Mouse (Mus musculus) layer of hippocampus, postnatal 14 days (tissue): ENCODE results near the gene Mbd6. TPM values are rescaled to one million over a fixed set of nuclear protein-coding genes. Genes with fewer than 3 reads are reported as not detected.
"Not testable (repeated sequence)": the region's sequence is repeated elsewhere in the genome, so short reads cannot be mapped to it uniquely, and the experiment has no call there.

Source experiments
- DNase-seq, 2 experiments: peaks; one replicate each; pipeline ENCODE4 v3.0.0; 2021 to 2022; ENCODE audit warnings: low spot score in 2 of 2, mixed read lengths in 1 of 2
- total RNA-seq, 2 experiments: library from RNA; stranded (reverse); gene quantifications; 2 replicates each; pipeline ENCODE4 v1.2.3; 2021

Gene Mbd6
- total RNA-seq, 2 experiments from 2014 or later = 46.0 to 53.3 TPM

GRCm38 (mm10) chr10:127313516-127313915, 24.7 kb upstream of the Mbd6 start:
- DNase-seq = not testable (repeated sequence)

GRCm38 (mm10) chr10:127312858-127313257, 24.0 kb upstream of the Mbd6 start:
- no peak for DNase-seq

GRCm38 (mm10) chr10:127312356-127312676, 23.5 kb upstream of the Mbd6 start:
- DNase-seq = peak; percentile 82 to 84

- peak; percentile 90 to 98 for DNase-seq
These were observed 22.9 kb upstream of the Mbd6 start, which contains the start of gene Mars for GRCm38 (mm10) chr10:127311476-127312355. Gene Mars (minus strand): TSS chr10:127311786.

GRCm38 (mm10) chr10:127310523-127311475, 22.0 kb upstream of the Mbd6 start:
- DNase-seq = no peak

GRCm38 (mm10) chr10:127309167-127309566, 20.3 kb upstream of the Mbd6 start:
- DNase-seq = not testable (repeated sequence)

- no peak for DNase-seq
These were observed 14.3 kb upstream of the Mbd6 start for GRCm38 (mm10) chr10:127303136-127303535.

- DNase-seq = no peak
These were observed 11.5 kb upstream of the Mbd6 start for GRCm38 (mm10) chr10:127300361-127300760.

GRCm38 (mm10) chr10:127297015-127297871, 8.4 kb upstream of the Mbd6 start:
- DNase-seq = no peak

GRCm38 (mm10) chr10:127295986-127296794, 7.4 kb upstream of the Mbd6 start:
- no peak for DNase-seq

- DNase-seq = no peak
These were observed 6.2 kb upstream of the Mbd6 start for GRCm38 (mm10) chr10:127294895-127295510.

- no peak for DNase-seq
These were observed 4.8 kb upstream of the Mbd6 start for GRCm38 (mm10) chr10:127293590-127294113.

- DNase-seq = no peak
These were observed 4.2 kb upstream of the Mbd6 start for GRCm38 (mm10) chr10:127292987-127293538.

GRCm38 (mm10) chr10:127291881-127292638, 3.2 kb upstream of the Mbd6 start:
- no peak for DNase-seq

- no peak for DNase-seq
These were observed 2.4 kb upstream of the Mbd6 start for GRCm38 (mm10) chr10:127290930-127291880.

GRCm38 (mm10) chr10:127290307-127290929, 1.6 kb upstream of the Mbd6 start:
- DNase-seq = peak; percentile 99 to 100
